Mouse (Mus musculus): ENCODE results near the gene Actr2.
"Not testable (repeated sequence)": the region's sequence is repeated elsewhere in the genome, so short reads cannot be mapped to it uniquely, and the experiment has no call there.

Gene Actr2

GRCm38 (mm10) chr11:20116030-20116551 is 3.4 kb upstream of the Actr2 start:
- DNase-seq = no peak

GRCm38 (mm10) chr11:20112006-20112740 is 540 bp downstream of the Actr2 start:
- peak; percentile 78 to 79 for DNase-seq

- no peak for DNase-seq
Observed at GRCm38 (mm10) chr11:20108151-20108550, 4.6 kb downstream of the Actr2 start.

- DNase-seq = no peak
Observed at GRCm38 (mm10) chr11:20107683-20108082, 5.0 kb downstream of the Actr2 start.

- no peak for DNase-seq
Observed at GRCm38 (mm10) chr11:20106946-20107345, 5.8 kb downstream of the Actr2 start.

GRCm38 (mm10) chr11:20103949-20104348 is 8.8 kb downstream of the Actr2 start:
- no peak for DNase-seq

- no peak for DNase-seq
Observed at GRCm38 (mm10) chr11:20086306-20086705, 26.4 kb downstream of the Actr2 start.

GRCm38 (mm10) chr11:20085635-20086034 is 27.1 kb downstream of the Actr2 start:
- DNase-seq = no peak

GRCm38 (mm10) chr11:20075415-20075814 is 37.3 kb downstream of the Actr2 start:
- DNase-seq = no peak

GRCm38 (mm10) chr11:20072826-20073225 is 39.9 kb downstream of the Actr2 start:
- DNase-seq = no peak

- peak; percentile 11 to 19 for DNase-seq
Observed at GRCm38 (mm10) chr11:20072174-20072573, 40.5 kb downstream of the Actr2 start.

GRCm38 (mm10) chr11:20068346-20069004 is 44.2 kb downstream of the Actr2 start:
- DNase-seq = no peak

- no peak for DNase-seq
Observed at GRCm38 (mm10) chr11:20067521-20067920, 45.2 kb downstream of the Actr2 start.

GRCm38 (mm10) chr11:20066106-20066505 is 46.6 kb downstream of the Actr2 start:
- no peak for DNase-seq

GRCm38 (mm10) chr11:20064926-20065325 is 47.8 kb downstream of the Actr2 start:
- DNase-seq = no peak

GRCm38 (mm10) chr11:20064086-20064485 is 48.6 kb downstream of the Actr2 start:
- not testable (repeated sequence) for DNase-seq

- DNase-seq = not testable (repeated sequence)
Observed at GRCm38 (mm10) chr11:20062801-20063200, 49.9 kb downstream of the Actr2 start.

- DNase-seq = no peak
Observed at GRCm38 (mm10) chr11:20059736-20060135, 53.0 kb downstream of the Actr2 start.

- no peak for DNase-seq
Observed at GRCm38 (mm10) chr11:20057429-20057828, 55.3 kb downstream of the Actr2 start.

GRCm38 (mm10) chr11:20056168-20056567 is 56.5 kb downstream of the Actr2 start:
- no peak for DNase-seq

- DNase-seq = no peak
Observed at GRCm38 (mm10) chr11:20054617-20055016, 58.1 kb downstream of the Actr2 start.

GRCm38 (mm10) chr11:20053951-20054350 is 58.8 kb downstream of the Actr2 start:
- no peak for DNase-seq

- DNase-seq = no peak
Observed at GRCm38 (mm10) chr11:20052814-20053536, 59.7 kb downstream of the Actr2 start.
